Comparison of ENCODE assay signal across 19 mouse cellular contexts in the genomic region with DNA sequence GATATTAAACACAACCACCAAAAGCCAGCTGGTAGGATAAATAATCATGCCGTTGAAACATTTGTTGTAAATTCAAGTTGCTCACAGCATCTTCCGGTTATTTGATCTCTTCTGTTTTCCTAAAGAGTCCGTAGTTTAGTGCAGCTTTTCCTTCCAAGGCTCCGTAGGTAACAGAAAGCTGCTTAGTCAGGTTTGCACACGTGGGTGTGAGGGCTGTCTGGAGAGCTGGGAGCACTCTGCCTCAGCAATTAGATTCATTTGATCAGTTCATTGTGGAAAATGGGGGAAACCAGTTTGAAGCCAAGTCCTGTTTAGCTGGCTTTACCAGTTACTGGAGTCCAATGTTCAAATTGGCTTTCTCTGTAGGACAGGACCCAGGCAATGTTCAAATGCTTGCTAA. TPM values are rescaled to one million over a fixed set of nuclear protein-coding genes. Genes with fewer than 3 reads are reported as not detected.
DNase-seq lines count a peak whose midpoint lies in the region; ATAC-seq and TF ChIP-seq lines count a peak whose summit lies in the region.
"Had no signal": no experiment of that assay in that cellular context is flagged by ENCODE, and none has a peak within 500 bp of the region (broad histone marks: within the 10 kb centered on the region; RNA-seq: fewer than 3 reads in every experiment).

No protein-coding gene starts in this region.

- no peak for TF ChIP-seq CTCF in midbrain, postnatal 0 days (IDR thresholded peaks at IDR 0.05)
- TF ChIP-seq CTCF in intestine, postnatal 0 days (IDR thresholded peaks at IDR 0.05; ENCODE audit: low read depth), result no peak

- H3K9ac ChIP-seq in midbrain, embryonic 11.5 days (ENCODE audit: low read length), result no peak overlapping the region
- no peak overlapping the region for H3K9ac ChIP-seq in midbrain, postnatal 0 days (replicated peaks; ENCODE audit: low read length, poor library complexity, severe bottlenecking)
- no peak overlapping the region for H3K9ac ChIP-seq in embryonic facial prominence, embryonic 14.5 days (ENCODE audit: low read depth, low read length)
- no peak overlapping the region for H3K9ac ChIP-seq in intestine, postnatal 0 days (ENCODE audit: low read depth, low read length)
- H3K9ac ChIP-seq: embryonic facial prominence, embryonic 13.5 days; forebrain, embryonic 13.5 days; forebrain, postnatal 0 days; heart, embryonic 13.5 days had no signal

- H3K27ac ChIP-seq in midbrain, embryonic 11.5 days (ENCODE audit: low read depth, low read length), result no peak overlapping the region
- H3K27ac ChIP-seq in midbrain, postnatal 0 days (ENCODE audit: low read depth, low read length), result no peak overlapping the region
- H3K27ac ChIP-seq in embryonic facial prominence, embryonic 14.5 days (replicated peaks; ENCODE audit: low read depth, low read length), result no peak overlapping the region
- H3K27ac ChIP-seq in intestine, postnatal 0 days (ENCODE audit: low read depth, low read length), result no peak overlapping the region
- H3K27ac ChIP-seq: forebrain, embryonic 13.5 days; heart, embryonic 13.5 days had no signal

- H3K36me3 ChIP-seq in midbrain, embryonic 11.5 days (ENCODE audit: control insufficient read depth, insufficient read depth, low read length), result no peaks in the 10 kb centered on the region
- H3K36me3 ChIP-seq in midbrain, postnatal 0 days (ENCODE audit: insufficient read depth, low read length), result no peaks in the 10 kb centered on the region
- peaks cover 26% of the 10 kb centered on the region for H3K36me3 ChIP-seq in embryonic facial prominence, embryonic 14.5 days (ENCODE audit: control insufficient read depth, insufficient read depth, low read length)
- no peaks in the 10 kb centered on the region; the same call in none of the 2 replicates for H3K36me3 ChIP-seq in intestine, postnatal 0 days (ENCODE audit: control insufficient read depth, insufficient read depth)

- H3K4me1 ChIP-seq in midbrain, embryonic 11.5 days (ENCODE audit: control insufficient read depth, insufficient read depth, low read length), result no peaks in the 10 kb centered on the region
- H3K4me1 ChIP-seq in midbrain, postnatal 0 days (ENCODE audit: insufficient read depth, low read length), result no peaks in the 10 kb centered on the region
- H3K4me1 ChIP-seq in embryonic facial prominence, embryonic 14.5 days (ENCODE audit: control insufficient read depth, insufficient read depth, low read length), result no peaks in the 10 kb centered on the region
- H3K4me1 ChIP-seq in intestine, postnatal 0 days (replicated peaks; ENCODE audit: control insufficient read depth, insufficient read depth, low read length), result no peaks in the 10 kb centered on the region
- H3K4me1 ChIP-seq: forebrain, embryonic 13.5 days; heart, embryonic 13.5 days had no signal

- DNase-seq in midbrain, embryonic 11.5 days (ENCODE audit: low spot score, missing footprints), result peak; percentile 51
- no peak for DNase-seq in midbrain, postnatal 0 days (ENCODE audit: low spot score)
- DNase-seq in embryonic facial prominence, embryonic 14.5 days (ENCODE audit: low spot score), result peak; percentile 73
- DNase-seq in spleen, postnatal 4 days (ENCODE audit: low spot score in 2 of 2), result no peak
- no peak for DNase-seq in right cerebral cortex, postnatal 14 days
- DNase-seq: adrenal gland, adult 2 months; adrenal gland, postnatal 25 days; cerebellum, adult 11 months; cerebellum, adult 8-10 months; cerebellum, postnatal 14 days; embryo, embryonic 11 days; forebrain, postnatal 0 days; gastrocnemius, postnatal 36 days; heart, postnatal 36 days had no signal

- 83% methylated on average over 5 of the region's 5 CpGs for WGBS in midbrain, embryonic 11.5 days
- 82% methylated on average over 5 of the region's 5 CpGs for WGBS in midbrain, postnatal 0 days
- 46% methylated on average over 5 of the region's 5 CpGs for WGBS in embryonic facial prominence, embryonic 14.5 days
- WGBS in intestine, postnatal 0 days, result 59% methylated on average over 5 of the region's 5 CpGs

- no peak overlapping the region for H3K4me3 ChIP-seq in midbrain, embryonic 11.5 days (ENCODE audit: low read depth, low read length)
- H3K4me3 ChIP-seq in midbrain, postnatal 0 days (ENCODE audit: low read depth, low read length), result no peak overlapping the region
- no peak overlapping the region for H3K4me3 ChIP-seq in embryonic facial prominence, embryonic 14.5 days (ENCODE audit: low read depth, low read length)
- H3K4me3 ChIP-seq in intestine, postnatal 0 days (ENCODE audit: low read depth, low read length), result no peak overlapping the region
- H3K4me3 ChIP-seq: embryonic facial prominence, embryonic 13.5 days; forebrain, embryonic 13.5 days; heart, embryonic 13.5 days had no signal

- H3K9me3 ChIP-seq in midbrain, embryonic 11.5 days (ENCODE audit: control insufficient read depth, low read length), result no peaks in the 10 kb centered on the region
- no peaks in the 10 kb centered on the region for H3K9me3 ChIP-seq in midbrain, postnatal 0 days (ENCODE audit: low read length)
- no peaks in the 10 kb centered on the region for H3K9me3 ChIP-seq in embryonic facial prominence, embryonic 14.5 days (ENCODE audit: control insufficient read depth, low read length)
- no peaks in the 10 kb centered on the region for H3K9me3 ChIP-seq in intestine, postnatal 0 days (ENCODE audit: control insufficient read depth)
- H3K9me3 ChIP-seq: embryonic facial prominence, embryonic 13.5 days; forebrain, embryonic 13.5 days; heart, embryonic 13.5 days had no signal

- no peaks in the 10 kb centered on the region for H3K27me3 ChIP-seq in midbrain, embryonic 11.5 days (ENCODE audit: control insufficient read depth, insufficient read depth, low read length)
- H3K27me3 ChIP-seq in midbrain, postnatal 0 days (ENCODE audit: insufficient read depth, low read length), result no peaks in the 10 kb centered on the region
- H3K27me3 ChIP-seq in embryonic facial prominence, embryonic 14.5 days (replicated peaks; ENCODE audit: control insufficient read depth, insufficient read depth, low read length), result no peaks in the 10 kb centered on the region
- no peaks in the 10 kb centered on the region for H3K27me3 ChIP-seq in intestine, postnatal 0 days (replicated peaks; ENCODE audit: control insufficient read depth, insufficient read depth, low read length)
- H3K27me3 ChIP-seq: embryonic facial prominence, embryonic 13.5 days; forebrain, embryonic 13.5 days; heart, embryonic 13.5 days had no signal

- ATAC-seq in midbrain, embryonic 11.5 days (ENCODE audit: low FRiP score), result no peak
- ATAC-seq in midbrain, postnatal 0 days (ENCODE audit: low FRiP score), result no peak
- no peak; the same call in 1 of the 2 replicates for ATAC-seq in embryonic facial prominence, embryonic 14.5 days (ENCODE audit: low read depth)
- ATAC-seq in intestine, postnatal 0 days, result peak; percentile 45; the same call in 1 of the 2 replicates
- ATAC-seq: forebrain, embryonic 13.5 days; forebrain, postnatal 0 days; hindbrain, embryonic 16.5 days had no signal

- H3K4me2 ChIP-seq in midbrain, embryonic 11.5 days, result no peak overlapping the region
- H3K4me2 ChIP-seq in midbrain, postnatal 0 days (ENCODE audit: low read depth, low read length, poor library complexity, severe bottlenecking), result no peak overlapping the region
- no peak overlapping the region for H3K4me2 ChIP-seq in embryonic facial prominence, embryonic 14.5 days (ENCODE audit: low read depth, low read length)
- H3K4me2 ChIP-seq in intestine, postnatal 0 days (replicated peaks; ENCODE audit: low read depth), result no peak overlapping the region
- H3K4me2 ChIP-seq: embryonic facial prominence, embryonic 13.5 days; forebrain, embryonic 13.5 days; heart, embryonic 13.5 days had no signal

RNA-seq across cellular contexts. Expression of a gene that starts 55.1 kb away (rescaled TPM):
- polyA plus RNA-seq in midbrain, embryonic 11.5 days (2014; fragmentation: Nextera tagmentation; extraction: Ambion mirVana), result 29.2 and 36.4 TPM in 2 replicates
- total RNA-seq in midbrain, postnatal 0 days (2014; rRNA removed), result 138 and 139 TPM in 2 replicates
- polyA plus RNA-seq in midbrain, postnatal 0 days (2015; fragmentation: Nextera tagmentation; extraction: Ambion mirVana), result 131 and 146 TPM in 2 replicates
- polyA plus RNA-seq in embryonic facial prominence, embryonic 14.5 days (2014; fragmentation: Nextera tagmentation; extraction: Ambion mirVana), result 63.5 and 66.6 TPM in 2 replicates
- 18.1 and 21.0 TPM in 2 replicates for polyA plus RNA-seq in intestine, postnatal 0 days (2015; fragmentation: Nextera tagmentation; extraction: Ambion mirVana)

Comparison
In these comparisons a context has a peak if more than half of its experiments do, and no peak if none do; other contexts are left out.
1. DNase-seq: peak in midbrain, embryonic 11.5 days (single experiment) and embryonic facial prominence, embryonic 14.5 days (single experiment); none in midbrain, postnatal 0 days (single experiment), spleen, postnatal 4 days (0 of 2) and right cerebral cortex, postnatal 14 days (single experiment).